Comparison of ENCODE assay signal across 25 mouse cellular contexts in the genomic region with DNA sequence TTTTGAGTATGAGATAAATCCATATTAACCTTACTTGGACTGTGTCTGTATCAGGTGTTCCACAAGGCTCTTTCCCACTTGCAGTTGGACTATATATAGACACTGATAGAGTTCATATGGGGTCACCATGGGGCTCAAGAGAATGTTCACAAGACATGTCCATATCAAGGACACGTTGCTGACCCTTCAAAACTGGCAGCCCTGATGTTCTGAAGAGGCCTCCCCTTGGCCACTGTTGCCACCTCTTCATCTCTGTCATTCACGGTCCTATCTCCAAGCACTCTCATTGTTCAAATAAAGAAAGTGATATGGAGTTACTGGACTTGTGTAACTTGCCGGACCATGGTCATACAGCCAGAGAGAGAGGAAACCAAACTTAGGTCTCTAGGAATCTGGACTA. TPM values are rescaled to one million over a fixed set of nuclear protein-coding genes. Genes with fewer than 3 reads are reported as not detected.
DNase-seq lines count a peak whose midpoint lies in the region; ATAC-seq and TF ChIP-seq lines count a peak whose summit lies in the region.
"Had no signal": no experiment of that assay in that cellular context is flagged by ENCODE, and none has a peak within 500 bp of the region (broad histone marks: within the 10 kb centered on the region; RNA-seq: fewer than 3 reads in every experiment).

No protein-coding gene starts in this region.

- H3K4me1 ChIP-seq in heart, embryonic 12.5 days (replicated peaks), result no peaks in the 10 kb centered on the region
- H3K4me1 ChIP-seq: embryonic facial prominence, embryonic 13.5 days; embryonic facial prominence, embryonic 15.5 days; forebrain, embryonic 10.5 days; forebrain, embryonic 12.5 days had no signal

- ATAC-seq in heart, embryonic 12.5 days (ENCODE audit: insufficient number of reproducible peaks, low FRiP score), result no peak
- ATAC-seq: forebrain, embryonic 14.5 days had no signal

- H3K36me3 ChIP-seq in heart, embryonic 12.5 days, result no peaks in the 10 kb centered on the region
- H3K36me3 ChIP-seq: embryonic facial prominence, embryonic 13.5 days; embryonic facial prominence, embryonic 15.5 days; forebrain, embryonic 10.5 days; forebrain, embryonic 12.5 days had no signal

- DNase-seq in heart, adult 18-20 months, result peak; percentile 44 to 64
- DNase-seq in heart, postnatal 36 days, result no peak
- DNase-seq in heart, adult 8-10 months (ENCODE audit: low spot score), result peak; percentile 35
- DNase-seq in heart, postnatal 10 days, result peak; percentile 23 to 45
- DNase-seq in heart, postnatal 14 days, result peak; percentile 12 to 25
- no peak for DNase-seq in gastrocnemius, adult 2 months
- DNase-seq in left cerebral cortex, postnatal 14 days (ENCODE audit: low spot score in 2 of 2), result no peak
- DNase-seq: adrenal gland, adult 2 months; adrenal gland, postnatal 10 days; adrenal gland, postnatal 25 days; cerebellum, adult 11 months; cerebellum, adult 18-20 months; cerebellum, adult 8-10 months; cerebellum, adult 9-11 months; cerebellum, postnatal 14 days; cerebellum, postnatal 36 days; embryo, embryonic 11 days had no signal

- H3K9ac ChIP-seq in heart, embryonic 12.5 days, result no peak overlapping the region
- H3K9ac ChIP-seq: embryonic facial prominence, embryonic 13.5 days; embryonic facial prominence, embryonic 15.5 days; forebrain, embryonic 12.5 days had no signal

- 49% methylated on average over 3 of the region's 3 CpGs for WGBS in heart, embryonic 12.5 days

- H3K4me2 ChIP-seq in heart, embryonic 12.5 days, result no peak overlapping the region
- H3K4me2 ChIP-seq: embryonic facial prominence, embryonic 13.5 days; embryonic facial prominence, embryonic 15.5 days; forebrain, embryonic 12.5 days had no signal

- no peaks in the 10 kb centered on the region for H3K27me3 ChIP-seq in heart, embryonic 12.5 days (replicated peaks)
- H3K27me3 ChIP-seq: embryonic facial prominence, embryonic 13.5 days; embryonic facial prominence, embryonic 15.5 days; forebrain, embryonic 12.5 days had no signal

- H3K27ac ChIP-seq in heart, embryonic 12.5 days (ENCODE audit: poor library complexity, severe bottlenecking), result no peak overlapping the region
- no peak overlapping the region for H3K27ac ChIP-seq in gastrocnemius, adult 2 months
- H3K27ac ChIP-seq: embryonic facial prominence, embryonic 13.5 days; embryonic facial prominence, embryonic 15.5 days; forebrain, embryonic 10.5 days; forebrain, embryonic 12.5 days had no signal

- TF ChIP-seq CTCF in gastrocnemius, adult 2 months (IDR thresholded peaks at IDR 0.05), result no peak

- intact Hi-C loops in heart, postnatal 36 days (cut with DNase I), result no loop called here
- intact Hi-C loops in heart, postnatal 10 days (cut with DNase I), result no loop called here
- intact Hi-C loops in heart, postnatal 14 days (cut with DNase I), result no loop called here
- intact Hi-C loops in gastrocnemius, adult 2 months (cut with DNase I), result no loop called here
- intact Hi-C loops in left cerebral cortex, postnatal 14 days (cut with DNase I), result no loop called here

- no peaks in the 10 kb centered on the region for H3K9me3 ChIP-seq in heart, embryonic 12.5 days (replicated peaks)
- H3K9me3 ChIP-seq: embryonic facial prominence, embryonic 13.5 days; embryonic facial prominence, embryonic 15.5 days; forebrain, embryonic 10.5 days; forebrain, embryonic 12.5 days had no signal

- H3K4me3 ChIP-seq in heart, embryonic 12.5 days, result no peak overlapping the region
- H3K4me3 ChIP-seq in gastrocnemius, adult 2 months, result no peak overlapping the region
- H3K4me3 ChIP-seq: embryonic facial prominence, embryonic 13.5 days; embryonic facial prominence, embryonic 15.5 days; erythroblast, embryonic 14.5 days; forebrain, embryonic 10.5 days; forebrain, embryonic 12.5 days had no signal

RNA-seq across cellular contexts. Expression of a gene that starts 56.8 kb away (rescaled TPM):
- total RNA-seq in heart, adult 18-20 months (2021), result 1 to 10 TPM; 3.2 to 4.8 TPM
- 1 to 10 TPM; 1.1 to 1.4 TPM for total RNA-seq in heart, postnatal 36 days (2021)
- total RNA-seq in heart, adult 8-10 months (2022), result 1 to 10 TPM; 2.3 to 3.0 (median 2.9) TPM
- polyA plus RNA-seq in heart, embryonic 12.5 days (2016; fragmentation: Nextera tagmentation; extraction: Ambion mirVana), result 0.98 and 1.2 TPM in 2 replicates
- total RNA-seq in heart, postnatal 10 days (2021), result 1 to 10 TPM; 1.3 to 1.6 TPM
- total RNA-seq in heart, postnatal 14 days (2021), result 1 to 10 TPM; 1.3 to 2.5 TPM
- 1 to 10 TPM in 1 of 2 experiments, under 1 TPM in 1; 0.77 to 1.2 TPM for total RNA-seq in gastrocnemius, adult 2 months (2021)
- total RNA-seq in left cerebral cortex, postnatal 14 days (2021), result 10 to 100 TPM; 28.5 to 29.7 TPM
- total RNA-seq: MEL had no signal
- polyA plus RNA-seq: erythroblast, embryonic 14.5 days had no signal

Comparison
In these comparisons a context has a peak if more than half of its experiments do, and no peak if none do; other contexts are left out.
1. DNase-seq: peak in heart, adult 18-20 months (2 of 2), heart, adult 8-10 months (single experiment), heart, postnatal 10 days (2 of 2) and heart, postnatal 14 days (2 of 2); none in heart, postnatal 36 days (0 of 2), gastrocnemius, adult 2 months (single experiment) and left cerebral cortex, postnatal 14 days (0 of 2).
2. RNA of a gene that starts 56.8 kb away (total RNA-seq): 28.5 to 29.7 TPM in left cerebral cortex, postnatal 14 days; 3.2 to 4.8 TPM in heart, adult 18-20 months, 2.3 to 3.0 TPM in heart, adult 8-10 months, 1.3 to 2.5 TPM in heart, postnatal 14 days, 1.3 to 1.6 TPM in heart, postnatal 10 days, 1.1 to 1.4 TPM in heart, postnatal 36 days and 0.77 to 1.2 TPM in gastrocnemius, adult 2 months; every median in the first group is over 4 times any median in the second.